Mouse (Mus musculus) MEL (cell line): ENCODE measurements around the gene Spata9. TPM values are rescaled to one million over a fixed set of nuclear protein-coding genes. Genes with fewer than 3 reads are reported as not detected.
A peak's percentile ranks its signal among the peaks of the same experiment; 100 is the strongest.

ENCODE experiments used
- DNase-seq: peaks from one replicate; pipeline ENCODE4 v3.0.0; 2011; ENCODE audit warnings: low read depth, low spot score
- H3K27ac ChIP-seq: 2 replicates; pipeline ENCODE4 v1.5.1; 2012; ENCODE audit warnings: low read depth, mild to moderate bottlenecking, control low read depth, low read length, moderate library complexity; ENCODE audit not compliant: control insufficient read depth
- H3K27me3 ChIP-seq, 2 experiments: fragments of 150-350 bp in 1 of 2; sonication (generic) in 1 of 2; 2 replicates each; pipeline ENCODE4 v1.6.1; 2012; ENCODE audit warnings: low read length in 2 of 2, mild to moderate bottlenecking in 2 of 2, improper control_type of control experiment in 1 of 2, moderate library complexity in 1 of 2; ENCODE audit not compliant: insufficient read depth in 2 of 2, control insufficient read depth in 1 of 2
- H3K36me3 ChIP-seq, 2 experiments: 2 replicates each; pipeline ENCODE4 v1.6.1; 2012 to 2014; ENCODE audit warnings: low read length in 2 of 2, improper control_type of control experiment in 1 of 2, inconsistent platforms in 1 of 2, mild to moderate bottlenecking in 1 of 2; ENCODE audit not compliant: insufficient read depth in 2 of 2, control insufficient read depth in 1 of 2
- H3K4me1 ChIP-seq, 2 experiments: fragments of 150-350 bp in 1 of 2; sonication (generic) in 1 of 2; 2 replicates each; pipeline ENCODE4 v1.6.1; 2012; ENCODE audit warnings: low read length in 2 of 2, improper control_type of control experiment in 1 of 2, mild to moderate bottlenecking in 1 of 2; ENCODE audit not compliant: insufficient read depth in 2 of 2, control insufficient read depth in 1 of 2
- H3K4me3 ChIP-seq, 2 experiments: fragments of 150-350 bp in 1 of 2; sonication (generic) in 1 of 2; 2 replicates each; pipeline ENCODE4 v1.5.1; 2012; ENCODE audit warnings: low read depth in 2 of 2, low read length in 2 of 2, mild to moderate bottlenecking in 2 of 2, moderate library complexity in 2 of 2, control low read depth in 1 of 2, improper control_type of control experiment in 1 of 2; ENCODE audit not compliant: control insufficient read depth in 1 of 2, insufficient read depth in 1 of 2
- H3K79me2 ChIP-seq: 2 replicates; pipeline ENCODE4 v1.6.1; 2012; ENCODE audit warnings: mild to moderate bottlenecking, low read length, moderate library complexity; ENCODE audit not compliant: control insufficient read depth, poor library complexity, insufficient read depth
- H3K9ac ChIP-seq: 2 replicates; pipeline ENCODE4 v1.6.1; 2012; ENCODE audit warnings: low read depth, mild to moderate bottlenecking, control low read depth, low read length, moderate library complexity; ENCODE audit not compliant: control insufficient read depth, poor library complexity, severe bottlenecking
- H3K9me3 ChIP-seq: fragments of 150-350 bp; sonication (generic); replicated peaks from 2 replicates; pipeline ENCODE4 v1.6.1; 2012; ENCODE audit warnings: mild to moderate bottlenecking, low read length, improper control_type of control experiment, moderate library complexity; ENCODE audit not compliant: insufficient read depth
- BHLHE40 ChIP-seq: IDR thresholded peaks from 2 replicates; pipeline ENCODE4 v1.6.1; 2012; ENCODE audit warnings: low read depth, mild to moderate bottlenecking, inconsistent platforms, low read length, improper control_type of control experiment, borderline replicate concordance
- CHD2 ChIP-seq: IDR thresholded peaks from 2 replicates; pipeline ENCODE4 v1.6.1; 2011; ENCODE audit warnings: low read length, improper control_type of control experiment
- CTCF ChIP-seq, 3 experiments: IDR thresholded peaks in 2 of 3; conservative IDR thresholded peaks in 1 of 3; 2 replicates each; pipeline ENCODE4 v1.5.1; 2011 to 2012; ENCODE audit warnings: low read length in 3 of 3, low read depth in 2 of 3, mild to moderate bottlenecking in 2 of 3, improper control_type of control experiment in 1 of 3, inconsistent platforms in 1 of 3, mixed read lengths in 1 of 3, moderate library complexity in 1 of 3; ENCODE audit not compliant: control insufficient read depth in 1 of 3, insufficient read depth in 1 of 3, poor library complexity in 1 of 3, severe bottlenecking in 1 of 3
- ELF1 ChIP-seq: IDR thresholded peaks from 2 replicates; pipeline ENCODE4 v1.6.1; 2014; ENCODE audit warnings: low read depth, mild to moderate bottlenecking, inconsistent platforms, low read length, improper control_type of control experiment, moderate library complexity
- EP300 ChIP-seq, 2 experiments: IDR thresholded peaks; 2 replicates each; pipeline ENCODE4 v1.6.1; 2011; ENCODE audit warnings: improper control_type of control experiment in 2 of 2, low read length in 2 of 2, low read depth in 1 of 2, mild to moderate bottlenecking in 1 of 2
- GABPA ChIP-seq: IDR thresholded peaks from 2 replicates; pipeline ENCODE4 v1.6.1; 2012; ENCODE audit warnings: low read depth, mild to moderate bottlenecking, inconsistent platforms, low read length, improper control_type of control experiment, moderate library complexity
- JUND ChIP-seq: IDR thresholded peaks from 2 replicates; pipeline ENCODE4 v1.6.1; 2011; ENCODE audit warnings: low read depth, mild to moderate bottlenecking, improper control_type of control experiment, low read length
- MAFK ChIP-seq: IDR thresholded peaks from 2 replicates; pipeline ENCODE4 v1.6.1; 2011; ENCODE audit warnings: low read depth, mild to moderate bottlenecking, low read length, improper control_type of control experiment, borderline replicate concordance
- MAX ChIP-seq: IDR thresholded peaks from 2 replicates; pipeline ENCODE4 v1.6.1; 2011; ENCODE audit warnings: low read length, improper control_type of control experiment
- MEF2A ChIP-seq: IDR thresholded peaks from 2 replicates; pipeline ENCODE4 v1.6.1; 2014; ENCODE audit warnings: low read depth, mild to moderate bottlenecking, inconsistent platforms, low read length, improper control_type of control experiment; ENCODE audit not compliant: poor library complexity, insufficient replicate concordance, severe bottlenecking; ENCODE audit errors: extremely low read depth
- MYB ChIP-seq: IDR thresholded peaks from 2 replicates; pipeline ENCODE4 v1.6.1; 2011; ENCODE audit warnings: mild to moderate bottlenecking, low read depth, low read length, improper control_type of control experiment
- POLR2A ChIP-seq, 2 experiments: IDR thresholded peaks; 2 replicates each; pipeline ENCODE4 v1.6.1; 2011 to 2012; ENCODE audit warnings: low read length in 2 of 2, mild to moderate bottlenecking in 2 of 2, control low read depth in 1 of 2, improper control_type of control experiment in 1 of 2, low read depth in 1 of 2, moderate library complexity in 1 of 2; ENCODE audit not compliant: control insufficient read depth in 1 of 2, insufficient read depth in 1 of 2, poor library complexity in 1 of 2
- RAD21 ChIP-seq: IDR thresholded peaks from 2 replicates; pipeline ENCODE4 v1.6.1; 2011; ENCODE audit warnings: mild to moderate bottlenecking, low read depth, low read length, improper control_type of control experiment
- SIN3A ChIP-seq: IDR thresholded peaks from 2 replicates; pipeline ENCODE4 v1.6.1; 2012; ENCODE audit warnings: low read length, improper control_type of control experiment, inconsistent platforms
- SMC3 ChIP-seq: IDR thresholded peaks from 2 replicates; pipeline ENCODE4 v1.6.1; 2011; ENCODE audit warnings: low read depth, low read length, improper control_type of control experiment
- TAL1 ChIP-seq: IDR thresholded peaks from 2 replicates; pipeline ENCODE4 v1.6.1; 2012; ENCODE audit warnings: mild to moderate bottlenecking, inconsistent platforms, low read length, moderate library complexity, mixed read lengths
- UBTF ChIP-seq: IDR thresholded peaks from 2 replicates; pipeline ENCODE4 v1.6.1; 2012; ENCODE audit warnings: low read depth, mild to moderate bottlenecking, inconsistent platforms, low read length, improper control_type of control experiment, moderate library complexity, borderline replicate concordance; ENCODE audit not compliant: insufficient read depth
- USF1 ChIP-seq: IDR thresholded peaks from 2 replicates; pipeline ENCODE4 v1.6.1; 2014; ENCODE audit warnings: low read depth, mild to moderate bottlenecking, inconsistent platforms, low read length, improper control_type of control experiment, moderate library complexity
- ZC3H11A ChIP-seq: IDR thresholded peaks from 2 replicates; pipeline ENCODE4 v1.6.1; 2012; ENCODE audit warnings: low read depth, mild to moderate bottlenecking, inconsistent platforms, low read length, improper control_type of control experiment
- ZKSCAN1 ChIP-seq: IDR thresholded peaks from 2 replicates; pipeline ENCODE4 v1.6.1; 2012; ENCODE audit warnings: low read depth, mild to moderate bottlenecking, inconsistent platforms, low read length, improper control_type of control experiment, moderate library complexity
- ZMIZ1 ChIP-seq: IDR thresholded peaks from 2 replicates; pipeline ENCODE4 v1.6.1; 2012; ENCODE audit warnings: low read depth, mild to moderate bottlenecking, inconsistent platforms, low read length, improper control_type of control experiment, moderate library complexity
- polyA plus RNA-seq, 2 experiments: library from polyadenylated mRNA; stranded (reverse) in 1 of 2; unstranded in 1 of 2; fragments of >175 nt in 1 of 2; fragments of >200 nt in 1 of 2; gene quantifications; 2 replicates each; pipeline versions ENCODE4 v1.2.1 to v1.2.4; 2012; ENCODE audit warnings: low replicate concordance in 2 of 2, low read depth in 1 of 2; ENCODE audit not compliant: insufficient read length in 2 of 2, insufficient read depth in 1 of 2, missing spikeins in 1 of 2
- total RNA-seq: library from RNA; depleted of rRNA; stranded (reverse); fragments of 300-350 nt; gene quantifications from 2 replicates; pipeline ENCODE4 v1.2.3, GENCODE M21; 2012

Gene Spata9
- total and polyA plus RNA-seq, 3 experiments, result 0.78 TPM; not detected in 2

- TF ChIP-seq MYB (no peak), EP300 (IDR thresholded peaks at IDR 0.05; ENCODE audit: low read depth in 1 of 2, low read length in 2 of 2) (peak in 1 of 2 experiments; percentile 10; a peak in 1 of 4 replicates), GABPA (no peak), BHLHE40 (peak; percentile 79; the same call in 1 of the 2 replicates)
These were observed 51.3 kb downstream of the Spata9 start, which contains the start of gene Rfesd (continued) for GRCm38 (mm10) chr13:76017974-76018843.

- peaks cover 16% of the 10 kb centered on the region for H3K79me2 ChIP-seq
- peaks cover 0 to 14% of the 10 kb centered on the region in 2 experiments; a peak in 2 of 4 replicates for H3K36me3 ChIP-seq
- H3K9me3 ChIP-seq, result no peaks in the 10 kb centered on the region
- no peak for DNase-seq
- peaks cover 8 to 11% of the 10 kb centered on the region in 2 experiments for H3K4me1 ChIP-seq
- H3K9ac ChIP-seq, result peak overlapping the region; percentile 32
- no peaks in the 10 kb centered on the region for H3K27me3 ChIP-seq
- no peak for TF ChIP-seq POLR2A (IDR thresholded peaks at IDR 0.05; ENCODE audit: control insufficient read depth in 1 of 2, insufficient read depth in 1 of 2, low read depth in 1 of 2, low read length in 2 of 2, poor library complexity in 1 of 2)
- TF ChIP-seq MEF2A, result no peak
- TF ChIP-seq ZMIZ1, result no peak
- no peak for TF ChIP-seq EP300 (IDR thresholded peaks at IDR 0.05; ENCODE audit: low read depth in 1 of 2, low read length in 2 of 2)
- TF ChIP-seq SMC3, result no peak
- no peak for TF ChIP-seq ZKSCAN1
- TF ChIP-seq TAL1, result no peak
- H3K27ac ChIP-seq, result no peak overlapping the region
- peak overlapping the region; percentile 27 to 44 for H3K4me3 ChIP-seq
These were observed 52.0 kb downstream of the Spata9 start for GRCm38 (mm10) chr13:76018844-76019400.

- no peak overlapping the region for H3K27ac ChIP-seq
- H3K4me3 ChIP-seq, result no peak overlapping the region
- no peaks in the 10 kb centered on the region for H3K27me3 ChIP-seq
- peaks cover 0 to 5% of the 10 kb centered on the region in 2 experiments; a peak in 2 of 4 replicates for H3K4me1 ChIP-seq
- H3K9ac ChIP-seq, result no peak overlapping the region
- peaks cover 0 to 3% of the 10 kb centered on the region in 2 experiments; a peak in 2 of 4 replicates for H3K36me3 ChIP-seq
- H3K9me3 ChIP-seq, result no peaks in the 10 kb centered on the region
- peaks cover 6% of the 10 kb centered on the region for H3K79me2 ChIP-seq
- TF ChIP-seq UBTF (no peak), CTCF (IDR thresholded peaks at IDR 0.05 in 2 of 3, conservative IDR thresholded peaks at IDR 0.05 in 1 of 3; ENCODE audit: control insufficient read depth in 1 of 3, insufficient read depth in 1 of 3, low read depth in 2 of 3, low read length in 3 of 3, poor library complexity in 1 of 3, severe bottlenecking in 1 of 3) (peak in 1 of 3 experiments; percentile 15; a peak in 1 of 6 replicates), MAFK (no peak), ZKSCAN1 (no peak), MAX (no peak), USF1 (no peak), TAL1 (no peak), SIN3A (no peak), ELF1 (no peak), JUND (no peak), RAD21 (peak; percentile 13; the same call in 1 of the 2 replicates), SMC3 (peak; percentile 21; the same call in 1 of the 2 replicates), CHD2 (no peak), ZC3H11A (no peak)
- DNase-seq, result no peak
These were observed 54.8 kb downstream of the Spata9 start for GRCm38 (mm10) chr13:76021782-76022181.
